Mouse (Mus musculus): ENCODE data around the gene Gad1. TPM values are rescaled to one million over a fixed set of nuclear protein-coding genes. Genes with fewer than 3 reads are reported as not detected.

Gad1 gene
- polyA plus RNA-seq, 1 experiment from 2014 or later: not detected

GRCm38 (mm10) chr2:70561077-70561795 lies 8.4 kb downstream of the Gad1 start:
- H3K36me3 ChIP-seq (ENCODE audit: inconsistent target): no peaks in the 10 kb centered on the region
- H3K27ac ChIP-seq: no peak overlapping the region
- no peak overlapping the region for H3K4me3 ChIP-seq (ENCODE audit: inconsistent target)
- WGBS (ENCODE audit: missing documents): 7% methylated on average over 29 of the region's 29 CpGs
- no peaks in the 10 kb centered on the region for H3K79me2 ChIP-seq (ENCODE audit: inconsistent target)

GRCm38 (mm10) chr2:70562011-70562491 lies 9.2 kb downstream of the Gad1 start:
- Histone ChIP-seq H3K4me3 (ENCODE audit: inconsistent target) (no peak overlapping the region), H3K79me2 (ENCODE audit: inconsistent target) (no peaks in the 10 kb centered on the region), H3K27ac (no peak overlapping the region), H3K36me3 (ENCODE audit: inconsistent target) (no peaks in the 10 kb centered on the region)
- WGBS (ENCODE audit: missing documents): 3% methylated on average over 42 of the region's 42 CpGs

GRCm38 (mm10) chr2:70562611-70562980 lies 9.7 kb downstream of the Gad1 start:
- Histone ChIP-seq H3K36me3 (ENCODE audit: inconsistent target) (no peaks in the 10 kb centered on the region), H3K79me2 (ENCODE audit: inconsistent target) (no peaks in the 10 kb centered on the region), H3K27ac (no peak overlapping the region), H3K4me3 (ENCODE audit: inconsistent target) (no peak overlapping the region)
- 2% methylated on average over 33 of the region's 34 CpGs for WGBS (ENCODE audit: missing documents)

GRCm38 (mm10) chr2:70562981-70563671 lies 10.3 kb downstream of the Gad1 start:
- Histone ChIP-seq H3K27ac (no peak overlapping the region), H3K36me3 (ENCODE audit: inconsistent target) (no peaks in the 10 kb centered on the region), H3K4me3 (ENCODE audit: inconsistent target) (no peak overlapping the region), H3K79me2 (ENCODE audit: inconsistent target) (no peaks in the 10 kb centered on the region)
- 9% methylated on average over 38 of the region's 40 CpGs for WGBS (ENCODE audit: missing documents)

- no peak overlapping the region for H3K27ac ChIP-seq
- no peak overlapping the region for H3K4me3 ChIP-seq (ENCODE audit: inconsistent target)
- H3K79me2 ChIP-seq (ENCODE audit: inconsistent target): no peaks in the 10 kb centered on the region
- 8% methylated on average over 37 of the region's 38 CpGs for WGBS (ENCODE audit: missing documents)
- no peaks in the 10 kb centered on the region for H3K36me3 ChIP-seq (ENCODE audit: inconsistent target)
Observed at GRCm38 (mm10) chr2:70563721-70564645, 11.1 kb downstream of the Gad1 start.

- 8% methylated on average over 15 of the region's 15 CpGs for WGBS (ENCODE audit: missing documents)
- no peak overlapping the region for H3K27ac ChIP-seq
- no peaks in the 10 kb centered on the region for H3K36me3 ChIP-seq (ENCODE audit: inconsistent target)
- no peak overlapping the region for H3K4me3 ChIP-seq (ENCODE audit: inconsistent target)
- H3K79me2 ChIP-seq (ENCODE audit: inconsistent target): no peaks in the 10 kb centered on the region
Observed at GRCm38 (mm10) chr2:70564646-70565315, 11.9 kb downstream of the Gad1 start.

- Histone ChIP-seq H3K36me3 (ENCODE audit: inconsistent target) (no peaks in the 10 kb centered on the region), H3K27ac (no peak overlapping the region), H3K4me3 (ENCODE audit: inconsistent target) (no peak overlapping the region), H3K79me2 (ENCODE audit: inconsistent target) (no peaks in the 10 kb centered on the region)
- 11% methylated on average over 30 of the region's 30 CpGs for WGBS (ENCODE audit: missing documents)
Observed at GRCm38 (mm10) chr2:70565651-70566602, 13.1 kb downstream of the Gad1 start.

GRCm38 (mm10) chr2:70566603-70566981 lies 13.7 kb downstream of the Gad1 start:
- no peak overlapping the region for H3K4me3 ChIP-seq (ENCODE audit: inconsistent target)
- H3K79me2 ChIP-seq (ENCODE audit: inconsistent target): no peaks in the 10 kb centered on the region
- no peaks in the 10 kb centered on the region for H3K36me3 ChIP-seq (ENCODE audit: inconsistent target)
- no peak overlapping the region for H3K27ac ChIP-seq
- WGBS (ENCODE audit: missing documents): 7% methylated on average over 16 of the region's 18 CpGs

GRCm38 (mm10) chr2:70567071-70567681 lies 14.3 kb downstream of the Gad1 start:
- H3K36me3 ChIP-seq (ENCODE audit: inconsistent target): no peaks in the 10 kb centered on the region

GRCm38 (mm10) chr2:70567682-70568077 lies 14.8 kb downstream of the Gad1 start:
- Histone ChIP-seq H3K4me3 (ENCODE audit: inconsistent target) (no peak overlapping the region), H3K36me3 (ENCODE audit: inconsistent target) (no peaks in the 10 kb centered on the region), H3K79me2 (ENCODE audit: inconsistent target) (no peaks in the 10 kb centered on the region), H3K27ac (no peak overlapping the region)
- 4% methylated on average over 12 of the region's 12 CpGs for WGBS (ENCODE audit: missing documents)

More at GRCm38 (mm10) chr2:70567071-70567681, 14.3 kb downstream of the Gad1 start:
- 13% methylated on average over 23 of the region's 23 CpGs for WGBS (ENCODE audit: missing documents)
- no peak overlapping the region for H3K4me3 ChIP-seq (ENCODE audit: inconsistent target)
- H3K27ac ChIP-seq: no peak overlapping the region
- no peaks in the 10 kb centered on the region for H3K79me2 ChIP-seq (ENCODE audit: inconsistent target)

GRCm38 (mm10) chr2:70568198-70568941 lies 15.5 kb downstream of the Gad1 start:
- H3K27ac ChIP-seq: no peak overlapping the region
- no peak overlapping the region for H3K4me3 ChIP-seq (ENCODE audit: inconsistent target)
- 6% methylated on average over 34 of the region's 34 CpGs for WGBS (ENCODE audit: missing documents)
- no peaks in the 10 kb centered on the region for H3K79me2 ChIP-seq (ENCODE audit: inconsistent target)
- no peaks in the 10 kb centered on the region for H3K36me3 ChIP-seq (ENCODE audit: inconsistent target)

GRCm38 (mm10) chr2:70571698-70572097 lies 18.8 kb downstream of the Gad1 start:
- Histone ChIP-seq H3K79me2 (ENCODE audit: inconsistent target) (no peaks in the 10 kb centered on the region), H3K4me3 (ENCODE audit: inconsistent target) (no peak overlapping the region), H3K36me3 (ENCODE audit: inconsistent target) (no peaks in the 10 kb centered on the region), H3K27ac (no peak overlapping the region)
- 71% methylated on average over 4 of the region's 4 CpGs for WGBS (ENCODE audit: missing documents)
